Mouse (Mus musculus) neural tube, embryonic 11.5 days (tissue): ENCODE measurements at regions not wholly inside any gene's neighbourhood (a gene's known extent, or its start where the extent isn't known, plus 50 kb on each side); places are given as distances from the start of the nearest gene placed in this dataset.

ENCODE experiments used
- ATAC-seq: fragments of 200-750 bp; cut with Nextera tagmentation; 2 replicates; pipeline ENCODE4 v1.8.0; 2017; ENCODE audit warnings: moderate number of reproducible peaks, mild to moderate bottlenecking, moderate TSS enrichment, moderate library complexity; ENCODE audit not compliant: insufficient read depth, low FRiP score, low TSS enrichment
- DNase-seq: peaks from one replicate; pipeline ENCODE4 v3.0.0-alpha.2; 2015; ENCODE audit warnings: low spot score
- H3K27ac ChIP-seq: fragments of 300-500 bp; sonication (generic); 2 replicates; pipeline ENCODE4 v1.5.1; 2014; ENCODE audit warnings: low read depth, mild to moderate bottlenecking, low read length
- H3K27me3 ChIP-seq: fragments of 300-500 bp; sonication (generic); 2 replicates; pipeline ENCODE4 v1.6.1; 2014; ENCODE audit warnings: mild to moderate bottlenecking, low read length, mixed read lengths; ENCODE audit not compliant: control insufficient read depth, insufficient read depth
- H3K36me3 ChIP-seq: fragments of 300-500 bp; sonication (generic); 2 replicates; pipeline ENCODE4 v1.6.1; 2014; ENCODE audit warnings: mild to moderate bottlenecking, low read length, moderate library complexity, mixed read lengths; ENCODE audit not compliant: control insufficient read depth, insufficient read depth
- H3K4me1 ChIP-seq: fragments of 300-500 bp; sonication (generic); 2 replicates; pipeline ENCODE4 v1.6.1; 2014; ENCODE audit warnings: low read length, mixed read lengths; ENCODE audit not compliant: control insufficient read depth, insufficient read depth
- H3K4me2 ChIP-seq: fragments of 300-500 bp; sonication (generic); 2 replicates; pipeline ENCODE4 v1.6.1; 2014; ENCODE audit warnings: low read depth, mild to moderate bottlenecking, moderate library complexity
- H3K4me3 ChIP-seq: fragments of 300-500 bp; sonication (generic); 2 replicates; pipeline ENCODE4 v1.5.1; 2014; ENCODE audit warnings: low read depth, low read length
- H3K9ac ChIP-seq: fragments of 300-500 bp; sonication (generic); 2 replicates; pipeline ENCODE4 v1.6.1; 2014; ENCODE audit warnings: mild to moderate bottlenecking, low read length
- H3K9me3 ChIP-seq: fragments of 300-500 bp; sonication (generic); 2 replicates; pipeline ENCODE4 v1.6.1; 2016; ENCODE audit warnings: low read length; ENCODE audit not compliant: control insufficient read depth
- WGBS: fragments of 180-500 bp; shearing (Covaris S2); extraction: QIAGEN DNeasy Blood & Tissue Kit; methylation state at CpG from one replicate; pipeline ENCODE4 v1.1.7; 2014; 5-methylcytosine and 5-hydroxymethylcytosine counted together

DNA sequence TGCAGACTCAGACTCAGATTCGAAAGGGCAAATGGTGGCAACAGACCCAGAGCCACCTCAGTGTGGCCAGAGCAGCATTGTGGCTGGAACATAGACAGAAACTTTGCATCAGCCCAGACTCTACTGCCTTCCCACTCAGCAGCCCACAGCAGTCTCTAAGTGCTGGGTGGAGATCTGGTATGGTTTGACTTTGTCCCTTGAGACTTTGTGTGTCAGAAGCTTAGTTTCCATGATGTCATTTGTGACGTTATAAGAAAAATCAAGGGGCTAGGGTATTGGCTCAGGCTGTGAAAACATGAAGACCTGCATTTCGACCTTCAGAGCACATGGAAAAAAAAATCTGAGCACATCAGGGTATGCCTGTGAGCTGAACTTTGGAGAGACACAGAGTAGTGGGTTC, 56.2 kb upstream of the Rbpj start:
- no peak overlapping the region for H3K27ac ChIP-seq
- H3K4me1 ChIP-seq, result no peaks in the 10 kb centered on the region
- H3K9ac ChIP-seq, result no peak overlapping the region
- DNase-seq (no peak), ATAC-seq (no peak)
- no peak overlapping the region for H3K4me3 ChIP-seq
- no peaks in the 10 kb centered on the region for H3K9me3 ChIP-seq
- no peaks in the 10 kb centered on the region for H3K27me3 ChIP-seq
- WGBS, result 79% methylated on average over 3 of the region's 3 CpGs
- H3K4me2 ChIP-seq, result no peak overlapping the region
- H3K36me3 ChIP-seq, result no peaks in the 10 kb centered on the region

DNA sequence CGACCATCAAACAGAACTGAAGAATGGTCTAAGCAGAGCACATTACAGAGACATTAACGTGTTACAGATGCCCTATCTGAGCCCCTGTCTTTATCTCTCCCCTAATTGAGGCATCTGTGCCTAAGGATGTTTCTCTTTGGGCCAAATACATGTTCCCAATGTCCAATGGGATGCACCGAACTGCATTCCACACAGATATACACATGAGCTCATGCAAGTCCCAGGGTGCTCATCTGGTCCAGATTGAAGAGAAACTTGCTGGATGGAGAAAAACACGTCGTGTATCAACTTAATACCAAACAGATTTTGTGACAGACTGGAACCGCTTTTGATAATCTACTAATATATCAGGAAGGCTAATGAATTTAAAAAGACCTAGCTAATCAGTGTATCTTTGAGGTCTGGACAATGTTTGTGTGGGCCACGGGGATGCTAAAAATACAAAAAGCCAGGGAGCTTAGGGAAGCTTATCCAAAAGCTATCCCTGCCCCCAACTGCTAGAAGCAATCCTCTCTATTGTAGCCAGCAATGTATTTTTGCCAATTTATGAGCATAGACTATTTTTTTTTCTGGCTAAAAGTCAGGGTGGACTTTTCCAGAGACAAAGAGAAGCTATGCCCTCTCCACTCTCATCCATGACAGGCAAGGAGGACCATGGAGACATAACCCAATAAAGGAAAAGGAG, 53.4 kb upstream of the Rbpj start:
- H3K4me1 ChIP-seq, result no peaks in the 10 kb centered on the region
- 83% methylated on average over 7 of the region's 7 CpGs for WGBS
- no peaks in the 10 kb centered on the region for H3K9me3 ChIP-seq
- ATAC-seq (no peak), DNase-seq (no peak)
- no peak overlapping the region for H3K4me2 ChIP-seq
- no peak overlapping the region for H3K27ac ChIP-seq
- H3K27me3 ChIP-seq, result no peaks in the 10 kb centered on the region
- H3K36me3 ChIP-seq, result no peaks in the 10 kb centered on the region
- no peak overlapping the region for H3K9ac ChIP-seq
- H3K4me3 ChIP-seq, result no peak overlapping the region

DNA sequence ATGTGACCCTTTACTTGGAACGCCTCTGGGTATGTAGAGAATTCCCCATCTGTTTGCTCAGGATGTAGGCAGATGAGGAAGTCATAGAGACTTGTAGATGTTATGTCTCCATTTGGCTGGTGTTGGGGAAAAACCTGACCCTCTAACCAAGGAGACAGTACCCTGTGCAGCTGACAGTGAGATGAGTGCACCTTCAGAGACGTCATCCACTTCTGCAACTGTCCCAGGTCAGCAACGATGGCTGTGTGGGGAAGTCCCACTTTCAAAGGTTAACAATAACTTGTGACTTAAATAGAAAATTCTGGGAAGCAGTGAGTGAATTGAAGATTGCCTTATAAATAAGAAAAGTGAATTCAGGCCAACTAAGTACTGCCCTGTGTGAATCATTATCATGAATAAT, 52.3 kb upstream of the Rbpj start:
- H3K27me3 ChIP-seq, result no peaks in the 10 kb centered on the region
- no peak for DNase-seq
- H3K27ac ChIP-seq, result no peak overlapping the region
- no peaks in the 10 kb centered on the region for H3K4me1 ChIP-seq
- H3K9me3 ChIP-seq, result no peaks in the 10 kb centered on the region
- 86% methylated on average over 3 of the region's 3 CpGs for WGBS
- ATAC-seq, result no peak
- H3K4me2 ChIP-seq, result no peak overlapping the region
- H3K9ac ChIP-seq, result no peak overlapping the region
- no peaks in the 10 kb centered on the region for H3K36me3 ChIP-seq
- H3K4me3 ChIP-seq, result no peak overlapping the region

DNA sequence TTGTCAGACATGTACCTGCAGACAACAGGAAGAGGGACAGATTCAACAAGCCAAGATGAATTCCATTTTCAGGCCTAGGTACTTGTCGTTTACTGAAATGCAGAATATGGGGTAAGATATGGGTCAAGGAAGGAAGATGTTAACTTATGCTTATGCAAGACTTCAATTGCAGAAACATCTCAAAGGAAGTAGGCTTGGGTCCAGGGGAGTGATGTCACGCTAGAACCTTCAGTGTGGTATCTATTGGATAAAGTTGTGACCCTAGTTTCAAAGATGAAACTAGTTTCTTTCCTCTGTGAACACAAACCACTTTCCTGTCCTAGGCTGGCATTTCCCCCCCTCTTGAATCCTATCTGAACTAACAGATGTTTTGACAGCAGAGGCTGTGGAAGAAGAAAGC, 50.5 kb upstream of the Rbpj start:
- Histone ChIP-seq H3K36me3 (no peaks in the 10 kb centered on the region), H3K27me3 (no peaks in the 10 kb centered on the region), H3K4me2 (no peak overlapping the region), H3K27ac (no peak overlapping the region), H3K9me3 (no peaks in the 10 kb centered on the region), H3K9ac (no peak overlapping the region), H3K4me1 (no peaks in the 10 kb centered on the region), H3K4me3 (no peak overlapping the region)
- ATAC-seq (no peak), DNase-seq (no peak)
- 96% methylated on average over 2 of the region's 2 CpGs for WGBS
